Comparison of ENCODE assay signal across 20 mouse cellular contexts in genomic region chr6:134513011-134513410, GRCm38 (mm10). TPM values are rescaled to one million over a fixed set of nuclear protein-coding genes. Genes with fewer than 3 reads are reported as not detected.
A peak's percentile ranks its signal among the peaks of the same experiment; 100 is the strongest.
DNase-seq lines count a peak whose midpoint lies in the region; ATAC-seq and TF ChIP-seq lines count a peak whose summit lies in the region.
"Had no signal": no experiment of that assay in that cellular context is flagged by ENCODE, and none has a peak within 500 bp of the region (broad histone marks: within the 10 kb centered on the region; RNA-seq: fewer than 3 reads in every experiment).

No protein-coding gene starts in this region.

- H3K9me3 ChIP-seq in forebrain, embryonic 15.5 days: no peaks in the 10 kb centered on the region
- H3K9me3 ChIP-seq in forebrain, embryonic 12.5 days: no peaks in the 10 kb centered on the region
- H3K9me3 ChIP-seq in hindbrain, postnatal 0 days (ENCODE audit: low read length): no peaks in the 10 kb centered on the region
- no peaks in the 10 kb centered on the region for H3K9me3 ChIP-seq in hindbrain, embryonic 11.5 days (ENCODE audit: control insufficient read depth, low read length)
- H3K9me3 ChIP-seq: hindbrain, embryonic 10.5 days; intestine, embryonic 15.5 days; megakaryocyte, embryonic 14.5 days; midbrain, embryonic 15.5 days had no signal

- no peak for TF ChIP-seq CTCF in hindbrain, postnatal 0 days (IDR thresholded peaks at IDR 0.05; ENCODE audit: low read depth)

- peak; percentile 71 for ATAC-seq in forebrain, embryonic 15.5 days (replicated peaks)
- no peak for ATAC-seq in forebrain, embryonic 12.5 days (ENCODE audit: low FRiP score)
- no peak for ATAC-seq in hindbrain, postnatal 0 days
- ATAC-seq in hindbrain, embryonic 11.5 days (ENCODE audit: low FRiP score): no peak
- ATAC-seq: intestine, embryonic 15.5 days; midbrain, embryonic 15.5 days had no signal

- H3K4me1 ChIP-seq in forebrain, embryonic 15.5 days: peaks cover 45% of the 10 kb centered on the region
- H3K4me1 ChIP-seq in forebrain, embryonic 12.5 days: peaks cover 13% of the 10 kb centered on the region
- peaks cover 4% of the 10 kb centered on the region; the same call in 1 of the 2 replicates for H3K4me1 ChIP-seq in hindbrain, postnatal 0 days (ENCODE audit: insufficient read depth, low read length)
- 0 out of 2 replicates have a peak, but pooled peaks cover 3% of the 10 kb centered on the region for H3K4me1 ChIP-seq in hindbrain, embryonic 11.5 days (replicated peaks; ENCODE audit: control insufficient read depth, insufficient read depth, low read length)

- H3K4me2 ChIP-seq in forebrain, embryonic 15.5 days (replicated peaks): no peak overlapping the region
- no peak overlapping the region for H3K4me2 ChIP-seq in forebrain, embryonic 12.5 days
- no peak overlapping the region for H3K4me2 ChIP-seq in hindbrain, postnatal 0 days (ENCODE audit: low read depth, low read length)
- no peak overlapping the region for H3K4me2 ChIP-seq in hindbrain, embryonic 11.5 days (replicated peaks; ENCODE audit: low read depth, low read length)
- H3K4me2 ChIP-seq: intestine, embryonic 15.5 days; lung, embryonic 14.5 days; midbrain, embryonic 15.5 days had no signal

- peak; percentile 12 for DNase-seq in hindbrain, postnatal 0 days (ENCODE audit: low spot score)
- no peak for DNase-seq in hindbrain, embryonic 11.5 days (ENCODE audit: low spot score)
- peak; percentile 20 for DNase-seq in lung, postnatal 10 days
- no peak for DNase-seq in lung, postnatal 14 days
- peak; percentile 67 for DNase-seq in gastrocnemius, postnatal 25 days
- DNase-seq in adrenal gland, postnatal 10 days: no peak
- DNase-seq: adrenal gland, postnatal 14 days; cerebellum, adult 8-10 months; heart, adult 2 months; kidney, postnatal 10 days; lung, embryonic 14.5 days; right cerebral cortex, postnatal 14 days; thymus, postnatal 14 days had no signal

- 61% methylated on average over 6 of the region's 6 CpGs for WGBS in forebrain, embryonic 15.5 days
- 88% methylated on average over 6 of the region's 6 CpGs for WGBS in forebrain, embryonic 12.5 days
- 70% methylated on average over 6 of the region's 6 CpGs for WGBS in hindbrain, postnatal 0 days
- 87% methylated on average over 6 of the region's 6 CpGs for WGBS in hindbrain, embryonic 11.5 days

- no peak overlapping the region for H3K4me3 ChIP-seq in forebrain, embryonic 15.5 days
- no peak overlapping the region for H3K4me3 ChIP-seq in forebrain, embryonic 12.5 days (replicated peaks)
- no peak overlapping the region for H3K4me3 ChIP-seq in hindbrain, postnatal 0 days (ENCODE audit: low read length)
- no peak overlapping the region for H3K4me3 ChIP-seq in hindbrain, embryonic 11.5 days (ENCODE audit: low read depth, low read length)
- H3K4me3 ChIP-seq: heart, adult 2 months; hindbrain, embryonic 10.5 days; intestine, embryonic 15.5 days; megakaryocyte, embryonic 14.5 days; midbrain, embryonic 15.5 days had no signal

- no peaks in the 10 kb centered on the region for H3K36me3 ChIP-seq in forebrain, embryonic 15.5 days
- peaks cover 5% of the 10 kb centered on the region; the same call in 1 of the 2 replicates for H3K36me3 ChIP-seq in forebrain, embryonic 12.5 days (replicated peaks)
- H3K36me3 ChIP-seq in hindbrain, postnatal 0 days (ENCODE audit: insufficient read depth, low read length): no peaks in the 10 kb centered on the region
- H3K36me3 ChIP-seq in hindbrain, embryonic 11.5 days (ENCODE audit: control insufficient read depth, insufficient read depth, low read length): no peaks in the 10 kb centered on the region
- H3K36me3 ChIP-seq: intestine, embryonic 15.5 days; midbrain, embryonic 15.5 days had no signal

- H3K27me3 ChIP-seq in forebrain, embryonic 15.5 days: no peaks in the 10 kb centered on the region
- H3K27me3 ChIP-seq in forebrain, embryonic 12.5 days: no peaks in the 10 kb centered on the region
- no peaks in the 10 kb centered on the region for H3K27me3 ChIP-seq in hindbrain, postnatal 0 days (ENCODE audit: insufficient read depth, low read length)
- no peaks in the 10 kb centered on the region for H3K27me3 ChIP-seq in hindbrain, embryonic 11.5 days (ENCODE audit: control insufficient read depth, insufficient read depth, low read length)
- H3K27me3 ChIP-seq: CH12.LX; intestine, embryonic 15.5 days; megakaryocyte, embryonic 14.5 days; midbrain, embryonic 15.5 days had no signal

- peak overlapping the region; percentile 50 for H3K27ac ChIP-seq in forebrain, embryonic 15.5 days (replicated peaks)
- no peak overlapping the region for H3K27ac ChIP-seq in forebrain, embryonic 12.5 days
- peak overlapping the region; percentile 27; the same call in 1 of the 2 replicates for H3K27ac ChIP-seq in hindbrain, postnatal 0 days
- no peak overlapping the region for H3K27ac ChIP-seq in hindbrain, embryonic 11.5 days (ENCODE audit: low read depth, low read length)
- H3K27ac ChIP-seq: heart, adult 2 months; hindbrain, embryonic 10.5 days; intestine, embryonic 15.5 days; midbrain, embryonic 15.5 days had no signal

- H3K9ac ChIP-seq in forebrain, embryonic 15.5 days (replicated peaks): no peak overlapping the region
- H3K9ac ChIP-seq in forebrain, embryonic 12.5 days: no peak overlapping the region
- H3K9ac ChIP-seq in hindbrain, postnatal 0 days (replicated peaks; ENCODE audit: low read length): no peak overlapping the region
- no peak overlapping the region for H3K9ac ChIP-seq in hindbrain, embryonic 11.5 days (ENCODE audit: low read depth, low read length)
- H3K9ac ChIP-seq: intestine, embryonic 15.5 days; lung, embryonic 14.5 days; midbrain, embryonic 15.5 days had no signal

RNA-seq across cellular contexts. Expression of gene Lrp6, which starts 53.8 kb away (rescaled TPM):
- polyA plus RNA-seq in forebrain, embryonic 15.5 days (2015; fragmentation: Nextera tagmentation; extraction: Ambion mirVana): 20.4 and 23.2 TPM in 2 replicates
- polyA plus RNA-seq in forebrain, embryonic 12.5 days (2016; fragmentation: Nextera tagmentation; extraction: Ambion mirVana): 32.0 and 33.3 TPM in 2 replicates
- 23.9 and 26.1 TPM in 2 replicates for total RNA-seq in hindbrain, postnatal 0 days (2014; rRNA removed)
- polyA plus RNA-seq in hindbrain, postnatal 0 days (2015; fragmentation: Nextera tagmentation; extraction: Ambion mirVana): 12.1 and 13.0 TPM in 2 replicates
- 28.9 and 37.1 TPM in 2 replicates for polyA plus RNA-seq in hindbrain, embryonic 11.5 days (2014; fragmentation: Nextera tagmentation; extraction: Ambion mirVana)
- total RNA-seq in gastrocnemius, postnatal 25 days (2021): 10 to 100 TPM; 42.9 to 46.1 TPM
- 10 to 100 TPM; 77.3 to 78.5 TPM for total RNA-seq in adrenal gland, postnatal 10 days (2021)

Comparison
In these comparisons a context has a peak if more than half of its experiments do, and no peak if none do; other contexts are left out.
1. H3K27ac ChIP-seq: peak in forebrain, embryonic 15.5 days (single experiment) and hindbrain, postnatal 0 days (single experiment); none in forebrain, embryonic 12.5 days (single experiment) and hindbrain, embryonic 11.5 days (single experiment).
2. DNase-seq: peak in hindbrain, postnatal 0 days (single experiment), lung, postnatal 10 days (single experiment) and gastrocnemius, postnatal 25 days (single experiment); none in hindbrain, embryonic 11.5 days (single experiment), lung, postnatal 14 days (single experiment) and adrenal gland, postnatal 10 days (single experiment).